Mouse (Mus musculus) forelimb bud, embryonic 11.5 days (tissue): ENCODE data around the gene Btg2.

Experiments used
- DNase-seq: peaks from one replicate; pipeline ENCODE4 v3.0.0-alpha.2; 2012; ENCODE audit warnings: low read depth, low spot score

The Btg2 gene

DNA sequence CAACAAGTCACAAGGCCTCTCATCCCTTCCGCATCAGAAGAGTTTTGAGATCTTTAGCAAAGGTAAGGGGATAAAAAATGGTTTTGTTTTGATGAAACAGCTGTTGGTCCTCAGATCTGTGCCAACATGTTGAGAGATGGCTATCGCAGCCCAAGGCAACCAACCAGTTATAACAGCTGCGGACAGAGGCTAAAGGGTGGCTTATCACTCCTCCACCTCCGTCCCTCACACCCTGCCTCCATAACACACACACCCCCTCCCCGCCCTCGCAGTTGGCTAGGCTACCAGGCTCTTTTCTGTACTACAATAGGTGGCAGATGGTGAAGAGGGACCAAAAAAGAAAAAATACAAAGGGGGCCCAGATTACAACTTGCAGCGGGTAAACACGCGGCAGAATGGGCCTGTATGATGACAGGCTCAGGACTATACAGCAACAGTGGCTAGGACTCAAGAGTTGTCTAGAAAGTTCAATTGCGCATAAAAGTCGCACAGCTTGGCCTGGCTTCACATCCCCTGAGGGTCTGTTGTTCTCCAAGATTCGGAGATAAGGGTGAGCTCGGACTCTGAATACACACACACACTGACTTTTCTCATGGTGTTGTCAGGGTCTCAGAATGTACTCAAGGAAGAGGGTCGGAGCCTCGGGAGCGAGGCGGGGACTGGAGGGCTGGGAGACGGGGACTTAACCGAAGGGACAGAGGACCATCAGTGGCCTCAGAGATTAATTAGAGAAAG is 692 bp downstream of the Btg2 start:
- DNase-seq, result no peak

DNA sequence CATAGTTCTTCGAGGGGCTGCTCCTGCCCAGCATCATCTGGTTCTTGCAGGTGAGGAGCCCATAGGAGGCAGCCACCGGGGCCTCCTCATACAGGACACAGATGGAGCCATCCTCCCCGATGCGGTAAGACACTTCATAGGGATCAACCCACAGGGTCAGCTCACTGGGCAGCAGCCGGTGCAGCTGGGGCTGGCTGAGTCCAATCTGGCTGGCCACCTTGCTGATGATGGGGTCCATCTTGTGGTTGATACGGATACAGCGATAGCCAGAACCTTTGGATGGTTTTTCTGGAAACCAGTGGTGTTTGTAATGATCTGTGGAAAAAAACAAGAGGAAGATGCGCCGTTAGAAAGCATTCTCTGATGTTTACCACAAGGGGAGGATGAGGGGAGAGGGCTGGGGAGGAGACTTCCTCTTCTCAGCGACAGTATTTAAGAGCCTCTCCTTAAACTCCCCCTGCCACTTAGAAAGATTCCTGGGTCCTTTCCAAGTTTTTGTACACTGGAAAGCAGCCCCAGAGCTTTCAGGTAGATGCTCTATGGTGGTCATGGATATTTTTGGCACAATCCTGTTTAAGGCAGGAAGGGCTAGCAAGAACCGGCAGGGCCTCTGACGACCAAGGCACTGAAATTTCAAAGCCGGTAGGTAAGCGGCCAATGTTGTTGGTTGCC is 1.4 kb downstream of the Btg2 start:
- no peak for DNase-seq

GRCm38 (mm10) chr1:134076789-134077188 is 2.1 kb downstream of the Btg2 start:
- DNase-seq, result no peak

DNA sequence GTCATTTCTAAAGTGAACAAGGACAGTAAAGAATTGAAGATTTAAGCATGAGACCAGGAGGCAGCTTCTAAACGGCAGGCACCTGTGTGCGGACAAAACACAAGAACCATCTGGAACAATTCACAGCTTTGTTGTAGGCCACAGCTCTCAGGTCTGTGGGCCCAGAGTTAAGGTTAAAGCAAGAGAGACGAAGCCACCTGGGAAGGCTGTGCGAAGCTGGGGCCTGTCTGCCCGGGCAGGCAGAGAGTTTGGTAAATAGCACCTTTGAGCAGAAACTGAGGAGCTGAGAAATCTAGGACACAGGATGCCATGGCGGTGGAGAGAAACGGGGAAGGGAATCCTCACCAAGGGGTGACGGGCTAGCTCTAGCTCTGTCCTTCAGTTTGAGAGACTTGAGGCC is 3.4 kb downstream of the Btg2 start:
- no peak for DNase-seq

- DNase-seq, result no peak
Measured at GRCm38 (mm10) chr1:134074606-134075005, 4.3 kb downstream of the Btg2 start.

DNA sequence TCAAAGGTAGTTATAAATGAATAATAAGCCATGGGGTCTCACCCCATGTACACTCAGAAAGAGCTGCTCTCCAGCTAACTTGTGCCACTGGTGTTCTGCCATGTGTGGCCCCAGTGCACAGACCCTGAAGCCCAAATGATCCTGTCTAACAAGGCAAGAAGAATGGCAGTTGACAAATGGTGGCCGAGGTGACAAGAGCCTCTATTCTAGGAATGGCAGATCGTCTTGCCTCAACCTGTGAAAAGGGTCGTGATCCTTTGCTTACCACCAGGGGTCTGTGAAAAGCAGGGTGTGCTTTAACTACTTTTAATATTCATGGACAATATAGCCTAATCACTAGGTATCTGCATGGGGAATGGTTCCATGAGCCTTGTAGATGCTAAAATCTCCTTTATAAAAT is 4.7 kb downstream of the Btg2 start:
- no peak for DNase-seq

DNA sequence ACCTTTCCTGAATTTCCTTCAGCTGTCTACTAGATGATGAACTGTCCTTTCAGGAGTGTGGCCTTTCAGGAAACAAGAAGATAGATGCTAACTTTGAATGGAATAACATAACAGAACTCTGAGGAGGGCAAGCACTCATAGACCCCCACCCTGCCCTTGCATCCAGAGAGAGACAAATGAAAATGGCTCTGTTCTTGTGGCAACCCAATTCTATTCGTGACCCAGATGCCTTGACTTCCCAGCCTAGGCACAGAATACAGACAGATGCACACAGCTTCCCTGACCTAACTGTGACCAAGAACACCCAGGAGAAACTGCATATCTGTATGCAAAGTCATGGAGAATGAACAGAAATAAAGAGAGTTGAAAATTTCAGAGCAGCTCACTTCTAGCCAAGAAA is 5.3 kb downstream of the Btg2 start:
- no peak for DNase-seq

- no peak for DNase-seq
Measured at GRCm38 (mm10) chr1:134073061-134073564, 5.8 kb downstream of the Btg2 start.

- DNase-seq, result no peak
Measured at GRCm38 (mm10) chr1:134071411-134072018, 7.4 kb downstream of the Btg2 start.

DNA sequence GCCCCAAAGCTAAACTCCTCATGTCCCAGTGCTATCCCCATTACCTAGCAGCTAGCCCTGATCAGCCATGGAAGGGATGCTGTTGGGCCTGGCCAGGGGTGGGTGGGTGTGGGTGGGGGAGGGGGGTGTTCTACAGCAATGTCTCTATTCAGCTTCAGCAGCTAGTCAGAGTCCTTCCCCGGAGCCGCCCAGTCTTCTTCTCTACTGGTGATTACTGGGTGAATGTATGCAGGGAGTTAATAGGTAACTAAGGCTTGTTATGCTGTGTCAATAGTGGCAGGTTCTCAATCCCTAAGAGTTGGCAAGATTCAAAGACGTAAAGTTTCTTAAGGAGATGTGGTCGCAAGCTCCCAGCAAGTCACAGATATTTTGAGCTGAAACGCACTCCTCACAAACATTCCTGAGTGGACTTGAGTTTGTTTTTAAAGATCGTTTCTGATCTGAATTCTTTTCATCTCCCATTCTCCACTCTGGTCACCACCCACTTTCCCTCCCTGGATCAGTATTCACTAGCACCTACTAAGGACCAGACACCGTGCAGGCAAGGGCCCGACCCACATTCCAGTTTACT is 8.7 kb downstream of the Btg2 start:
- no peak for DNase-seq

DNA sequence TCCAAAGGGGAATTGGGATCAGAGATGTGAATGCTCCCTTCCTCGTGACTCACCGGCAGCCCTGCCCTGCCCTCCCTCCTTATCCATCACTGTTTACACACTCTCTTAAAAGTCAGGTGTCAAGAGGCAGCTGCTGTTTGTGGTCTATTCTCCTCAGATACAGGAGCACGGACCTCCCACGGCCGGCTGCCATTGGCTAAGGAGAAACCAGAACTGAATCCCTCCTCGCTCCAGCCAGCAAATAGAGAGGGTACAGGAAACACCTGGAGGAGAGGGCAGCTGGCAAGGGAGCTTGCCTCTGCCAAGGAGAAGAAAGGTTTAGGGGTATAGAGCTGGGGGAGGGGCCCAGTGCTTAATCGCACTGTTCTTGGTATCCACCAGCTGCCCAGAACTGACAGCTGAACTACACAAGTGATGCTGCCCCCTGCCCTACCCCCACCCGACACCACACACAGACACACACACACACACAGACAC is 11.7 kb downstream of the Btg2 start:
- peak; percentile 84 for DNase-seq

DNA sequence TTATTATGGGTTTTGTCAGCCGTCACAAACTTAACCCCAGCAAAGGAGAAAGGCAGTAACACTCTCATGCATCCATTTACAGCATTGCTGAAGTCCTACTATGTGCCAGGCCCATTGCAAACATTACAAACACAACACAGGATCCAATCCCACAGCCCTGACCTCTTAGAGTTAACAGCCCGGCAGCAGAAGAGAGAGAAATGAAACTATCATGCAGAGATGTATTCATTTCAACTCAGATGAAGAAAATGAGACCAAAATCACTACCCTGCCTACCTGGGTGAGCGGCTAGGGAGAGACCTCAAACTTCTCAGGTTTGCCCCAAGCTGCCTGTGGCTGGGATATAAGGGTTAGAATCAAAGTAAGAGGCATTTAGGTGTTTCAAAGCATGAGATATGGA is 12.4 kb downstream of the Btg2 start:
- no peak for DNase-seq

DNA sequence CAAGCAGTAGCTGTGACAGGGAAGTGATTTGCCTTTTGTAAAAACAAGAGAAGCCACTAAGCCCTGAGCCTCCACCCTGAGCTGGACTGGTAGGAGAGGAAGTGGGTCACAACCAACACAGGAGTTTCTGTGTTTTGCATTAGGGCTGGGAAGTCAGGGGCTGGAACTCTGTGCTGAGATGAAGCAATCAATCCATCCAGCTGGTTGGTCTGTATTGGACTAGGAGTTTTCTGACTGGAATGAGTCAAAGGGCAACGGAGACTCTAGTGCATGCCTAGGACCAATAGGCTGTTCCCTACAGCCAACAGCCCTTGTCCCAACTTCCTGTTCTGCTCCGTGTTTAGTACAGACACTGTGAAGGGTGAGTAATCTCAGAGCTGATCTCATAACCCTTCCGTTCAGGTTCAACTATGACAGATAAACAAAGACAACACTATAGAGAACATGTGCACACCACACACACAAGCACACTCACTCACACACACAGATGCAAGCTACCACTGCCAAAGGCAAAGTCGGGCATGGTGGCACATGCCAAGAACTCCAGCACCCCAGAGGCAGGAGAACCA is 13.6 kb downstream of the Btg2 start:
- DNase-seq, result no peak

GRCm38 (mm10) chr1:134064296-134064831 is 14.6 kb downstream of the Btg2 start:
- DNase-seq, result no peak

DNA sequence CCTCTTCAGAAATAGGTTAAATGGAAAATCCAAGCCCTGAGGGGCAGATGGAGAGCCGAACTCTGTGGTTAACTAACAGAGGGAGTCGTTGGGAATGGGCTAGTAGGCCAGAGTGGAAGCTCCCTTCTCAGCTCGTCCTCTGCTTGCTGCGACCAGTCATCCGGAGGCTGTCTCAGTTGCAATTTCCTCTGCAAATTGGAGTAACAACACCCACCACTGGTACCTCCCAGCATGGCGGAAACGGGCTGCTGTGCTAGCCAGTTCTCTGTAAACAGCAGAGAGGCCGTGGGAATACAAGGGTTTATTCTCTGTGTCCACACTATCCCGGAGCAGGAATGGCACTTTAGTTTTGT is 15.2 kb downstream of the Btg2 start:
- DNase-seq, result no peak

GRCm38 (mm10) chr1:134063086-134063772 is 15.7 kb downstream of the Btg2 start:
- peak; percentile 46 for DNase-seq

- peak; percentile 24 for DNase-seq
Measured at GRCm38 (mm10) chr1:134062411-134063085, 16.4 kb downstream of the Btg2 start.

- no peak for DNase-seq
Measured at GRCm38 (mm10) chr1:134061915-134062314, 17.0 kb downstream of the Btg2 start.

GRCm38 (mm10) chr1:134060849-134061569 is 17.9 kb downstream of the Btg2 start:
- peak; percentile 92 for DNase-seq
